ENCODE assay signal across 20 mouse cellular contexts in genomic region chr11:121039302-121039701, GRCm38 (mm10). TPM values are rescaled to one million over a fixed set of nuclear protein-coding genes. Genes with fewer than 3 reads are reported as not detected.
DNase-seq lines count a peak whose midpoint lies in the region; ATAC-seq and TF ChIP-seq lines count a peak whose summit lies in the region.
"Had no signal": no experiment of that assay in that cellular context is flagged by ENCODE, and none has a peak within 500 bp of the region (broad histone marks: within the 10 kb centered on the region; RNA-seq: fewer than 3 reads in every experiment).

Gene Cd7, minus strand, starts transcription at chr11:121039418.

- peaks cover 4% of the 10 kb centered on the region for H3K4me1 ChIP-seq in cortical plate, adult 2 months (ENCODE audit: control insufficient read depth, insufficient read depth, low read length)
- H3K4me1 ChIP-seq in midbrain, embryonic 13.5 days (replicated peaks) = no peaks in the 10 kb centered on the region
- H3K4me1 ChIP-seq: forebrain, embryonic 12.5 days; kidney, embryonic 15.5 days; limb, embryonic 10.5 days; liver, embryonic 13.5 days; neural tube, embryonic 12.5 days had no signal

- H3K9me3 ChIP-seq in midbrain, embryonic 13.5 days = no peaks in the 10 kb centered on the region
- H3K9me3 ChIP-seq: forebrain, embryonic 12.5 days; kidney, embryonic 15.5 days; limb, embryonic 10.5 days; liver, embryonic 13.5 days; neural tube, embryonic 12.5 days had no signal

- TF ChIP-seq POLR2A in cortical plate, adult 2 months (IDR thresholded peaks at IDR 0.05; ENCODE audit: extremely low read depth, insufficient read depth, low read length) = no peak

- 0 out of 2 replicates have a peak, but pooled peaks cover 8% of the 10 kb centered on the region for H3K27me3 ChIP-seq in midbrain, embryonic 13.5 days
- H3K27me3 ChIP-seq: kidney, embryonic 15.5 days; neural tube, embryonic 12.5 days had no signal

- WGBS in midbrain, embryonic 13.5 days = 73% methylated on average over 5 of the region's 5 CpGs

- peak; percentile 41 to 47 for DNase-seq in spleen, postnatal 36 days (ENCODE audit: low spot score in 2 of 2)
- no peak for DNase-seq in spleen, adult 12 weeks (ENCODE audit: low spot score)
- DNase-seq in natural killer cell, adult 2 months (ENCODE audit: low spot score in 2 of 2) = peak; percentile 48 to 64
- DNase-seq in heart, postnatal 25 days (ENCODE audit: low spot score) = no peak
- DNase-seq in Muller cell, postnatal 12 days (ENCODE audit: inconsistent ontology term) = no peak
- DNase-seq: adrenal gland, postnatal 36 days; cerebellum, adult 11 months; heart, postnatal 14 days; liver, embryonic 13.5 days; lung, postnatal 10 days; midbrain, embryonic 14.5 days had no signal

- no peak for TF ChIP-seq CTCF in cortical plate, adult 2 months (IDR thresholded peaks at IDR 0.05; ENCODE audit: extremely low read depth, insufficient read depth, low read length)

- ATAC-seq in midbrain, embryonic 13.5 days = no peak
- ATAC-seq: hindbrain, postnatal 0 days had no signal

- H3K27ac ChIP-seq in cortical plate, adult 2 months (ENCODE audit: insufficient read depth, low read length) = peak within 1 kb of the TSS; percentile 54; the same call in 1 of the 2 replicates
- H3K27ac ChIP-seq in midbrain, embryonic 13.5 days = no peak within 1 kb of the TSS
- H3K27ac ChIP-seq: forebrain, embryonic 12.5 days; hindbrain, postnatal 0 days; kidney, embryonic 15.5 days; limb, embryonic 10.5 days; liver, embryonic 13.5 days; neural tube, embryonic 12.5 days had no signal

- H3K9ac ChIP-seq in midbrain, embryonic 13.5 days (replicated peaks) = no peak within 1 kb of the TSS
- H3K9ac ChIP-seq: forebrain, embryonic 12.5 days; kidney, embryonic 15.5 days; liver, embryonic 13.5 days; neural tube, embryonic 12.5 days had no signal

- no peak within 1 kb of the TSS for H3K4me3 ChIP-seq in cortical plate, adult 2 months (ENCODE audit: insufficient read depth, low read length)
- no peak within 1 kb of the TSS for H3K4me3 ChIP-seq in midbrain, embryonic 13.5 days (replicated peaks)
- H3K4me3 ChIP-seq: forebrain, embryonic 12.5 days; kidney, embryonic 15.5 days; limb, embryonic 10.5 days; liver, embryonic 13.5 days; neural tube, embryonic 12.5 days had no signal

- intact Hi-C loops in heart, postnatal 25 days (cut with DNase I) = no loop called here

- H3K36me3 ChIP-seq in midbrain, embryonic 13.5 days = no peaks in the 10 kb centered on the region
- H3K36me3 ChIP-seq: forebrain, embryonic 12.5 days; kidney, embryonic 15.5 days; limb, embryonic 10.5 days; liver, embryonic 13.5 days; neural tube, embryonic 12.5 days had no signal

- no peak within 1 kb of the TSS for H3K4me2 ChIP-seq in midbrain, embryonic 13.5 days (replicated peaks)
- H3K4me2 ChIP-seq: forebrain, embryonic 12.5 days; kidney, embryonic 15.5 days; liver, embryonic 13.5 days; neural tube, embryonic 12.5 days had no signal

RNA-seq across cellular contexts. Expression of gene Cd7, which starts in this region (rescaled TPM):
- polyA plus RNA-seq in cortical plate, adult 2 months (2012; rRNA removed) = 3.4 and 3.8 TPM in 2 replicates
- under 1 TPM; 0.28 to 0.57 TPM for total RNA-seq in heart, postnatal 25 days (2021)
- polyA plus RNA-seq in midbrain, embryonic 13.5 days (2015; fragmentation: Nextera tagmentation; extraction: Ambion mirVana) = 0.50 TPM in 1 of 2 replicates, not detected in the other
- total RNA-seq: gastrocnemius, adult 18-20 months; hindbrain, postnatal 0 days; layer of hippocampus, adult 8-10 months had no signal
- polyA plus RNA-seq: forebrain, embryonic 12.5 days; hindbrain, postnatal 0 days; limb, embryonic 10.5 days; midbrain, embryonic 14.5 days had no signal

Comparison
In these comparisons a context has a peak if more than half of its experiments do, and no peak if none do; other contexts are left out.
1. DNase-seq: peak in spleen, postnatal 36 days (2 of 2) and natural killer cell, adult 2 months (2 of 2); none in spleen, adult 12 weeks (single experiment), heart, postnatal 25 days (single experiment) and Muller cell, postnatal 12 days (single experiment).